Mouse (Mus musculus) cerebellum, adult 8-10 months (tissue): ENCODE measurements around the gene Stk4.

ENCODE experiments used
- DNase-seq: peaks from one replicate; pipeline ENCODE4 v3.0.0; 2022

The Stk4 gene

GRCm38 (mm10) chr2:164081577-164081976, 11.5 kb downstream of the Stk4 start:
- DNase-seq = no peak

DNA sequence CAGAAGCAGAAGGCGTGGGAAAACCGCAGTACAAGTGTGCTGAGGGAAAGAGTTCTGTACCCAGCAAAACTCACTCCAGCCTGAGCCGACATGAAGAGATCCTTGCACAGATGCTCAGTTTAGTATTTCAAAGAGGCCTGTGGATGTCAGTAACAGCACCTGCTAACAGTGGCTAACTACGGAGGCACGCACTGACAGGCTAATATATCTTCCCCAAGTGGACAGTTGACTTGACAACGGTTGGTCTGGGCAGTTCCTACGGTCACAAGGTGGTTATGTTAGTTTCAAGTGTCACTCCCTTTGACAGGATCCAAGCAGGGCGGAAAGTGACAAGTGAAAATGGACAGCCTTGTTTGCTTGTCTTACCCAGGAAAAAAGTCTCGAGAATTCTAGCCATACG, 12.1 kb downstream of the Stk4 start:
- no peak for DNase-seq

- DNase-seq = no peak
Observed at GRCm38 (mm10) chr2:164083609-164084341, 13.7 kb downstream of the Stk4 start.

DNA sequence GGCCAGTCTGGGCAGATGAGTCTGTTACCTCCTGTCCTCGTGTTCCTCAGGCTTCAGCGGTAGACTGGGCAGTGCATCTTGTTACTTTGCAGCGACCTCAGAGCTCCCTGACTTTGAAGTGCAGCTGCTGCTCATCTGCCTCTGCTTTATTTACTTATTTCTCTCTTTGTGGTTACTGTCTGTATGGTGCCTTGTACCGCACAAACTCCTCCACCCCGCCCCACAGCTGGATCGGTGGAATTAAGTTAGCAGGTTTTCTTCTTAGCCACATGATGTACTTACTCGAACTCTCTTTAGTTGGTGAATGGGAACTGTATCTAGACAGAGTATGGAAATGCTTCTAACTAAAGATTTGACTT, 14.2 kb downstream of the Stk4 start:
- no peak for DNase-seq

DNA sequence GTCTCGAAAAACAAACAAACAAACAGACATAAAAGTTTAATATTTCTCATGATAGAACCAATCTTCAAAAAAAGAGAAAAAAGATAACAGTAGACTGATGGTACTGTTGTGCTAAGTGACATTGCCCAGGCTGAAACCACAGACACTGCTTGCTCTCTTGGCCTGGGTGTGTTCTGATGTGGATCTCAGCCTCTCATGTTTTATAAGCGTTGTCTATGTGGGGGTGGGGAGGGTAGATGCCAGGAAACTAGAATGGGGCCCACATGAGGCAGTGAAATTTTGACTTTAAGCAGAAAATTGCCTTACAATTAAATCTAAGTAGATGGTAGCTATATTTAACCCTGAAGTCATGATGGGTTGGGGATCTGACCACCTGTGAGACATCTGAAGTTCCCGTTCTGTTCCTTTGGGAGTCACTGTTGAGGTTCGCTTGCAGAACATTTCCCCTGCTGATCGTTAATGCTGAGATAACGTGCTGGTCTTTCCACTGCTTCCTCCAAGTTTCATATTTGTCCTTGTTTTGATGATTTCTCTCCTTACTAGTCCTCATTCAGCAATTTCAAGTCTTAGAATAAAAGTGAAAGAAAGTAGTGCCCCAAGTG, 17.4 kb downstream of the Stk4 start:
- DNase-seq = no peak

- no peak for DNase-seq
Observed at GRCm38 (mm10) chr2:164089508-164089907, 19.4 kb downstream of the Stk4 start.

- DNase-seq = no peak
Observed at GRCm38 (mm10) chr2:164094152-164094551, 24.0 kb downstream of the Stk4 start.

DNA sequence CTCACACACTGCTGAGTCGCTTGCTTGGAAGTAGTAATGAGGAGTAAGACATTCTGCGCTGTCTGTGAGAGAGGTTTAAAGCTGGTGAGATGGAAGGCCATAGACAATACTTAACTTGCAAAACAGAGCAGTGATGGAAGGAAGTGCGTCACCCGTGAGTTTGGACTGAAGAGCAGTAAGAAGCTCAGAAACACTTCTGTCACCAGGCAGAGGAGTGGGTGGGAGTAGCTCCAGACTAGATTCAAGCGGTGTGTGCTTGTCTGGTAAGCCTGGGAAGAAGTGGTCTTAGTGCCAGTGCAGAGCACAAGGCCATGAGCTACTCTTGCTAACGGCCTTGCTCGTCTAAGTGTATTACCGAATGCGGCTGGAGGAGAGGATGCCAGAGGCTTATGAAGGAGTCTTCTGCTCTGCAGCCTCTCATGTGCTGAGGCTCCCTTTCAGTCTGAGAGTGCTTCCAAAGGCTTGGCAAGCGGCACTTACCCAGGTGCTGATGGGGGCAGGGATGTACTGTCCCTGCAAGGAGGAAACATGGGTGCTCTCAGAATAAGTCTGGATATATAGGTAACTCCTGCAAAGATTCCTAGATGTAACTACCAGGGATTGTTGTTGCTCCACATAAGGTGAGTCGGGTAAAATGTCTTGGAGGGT, 28.6 kb downstream of the Stk4 start:
- peak; percentile 50 for DNase-seq

DNA sequence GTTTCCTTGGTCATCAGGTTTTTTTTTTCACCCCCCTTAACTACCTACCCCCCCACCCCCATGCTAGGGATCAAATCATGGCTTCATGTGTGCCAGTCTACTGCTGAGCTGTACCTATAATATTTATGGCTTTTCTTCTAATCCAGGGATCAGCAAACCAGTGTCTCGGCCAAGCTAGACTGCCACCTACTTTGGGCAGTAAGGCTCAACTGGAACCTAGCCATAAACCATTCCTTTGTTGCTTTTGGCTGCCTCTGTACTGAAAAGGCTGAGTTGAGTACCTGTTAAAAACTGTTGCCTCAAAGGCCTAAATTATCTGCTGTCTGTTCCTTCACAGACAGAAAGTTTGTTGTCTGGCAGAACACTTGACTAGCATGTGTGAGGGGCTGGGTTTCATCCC, 31.8 kb downstream of the Stk4 start:
- DNase-seq = no peak

- no peak for DNase-seq
Observed at GRCm38 (mm10) chr2:164102366-164102765, 32.2 kb downstream of the Stk4 start.

DNA sequence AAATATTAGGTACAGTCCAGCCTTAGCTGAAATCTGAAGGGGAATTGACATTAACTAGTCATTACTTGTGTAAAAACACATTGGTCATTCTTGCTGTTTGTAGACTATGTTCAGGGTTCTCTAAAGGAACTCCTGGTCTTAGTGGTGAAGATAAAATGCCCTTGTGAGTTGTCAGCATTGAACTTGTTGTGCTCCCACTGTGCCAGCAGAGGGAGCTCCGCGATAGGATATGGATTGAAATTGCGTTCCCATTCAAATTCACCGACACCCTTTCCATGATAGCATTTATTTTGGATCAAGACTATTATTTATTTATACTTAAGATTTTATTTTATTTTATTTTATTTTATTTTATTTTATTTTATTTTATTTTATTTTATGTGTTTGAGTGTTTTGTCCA, 33.4 kb downstream of the Stk4 start:
- DNase-seq = peak; percentile 60

DNA sequence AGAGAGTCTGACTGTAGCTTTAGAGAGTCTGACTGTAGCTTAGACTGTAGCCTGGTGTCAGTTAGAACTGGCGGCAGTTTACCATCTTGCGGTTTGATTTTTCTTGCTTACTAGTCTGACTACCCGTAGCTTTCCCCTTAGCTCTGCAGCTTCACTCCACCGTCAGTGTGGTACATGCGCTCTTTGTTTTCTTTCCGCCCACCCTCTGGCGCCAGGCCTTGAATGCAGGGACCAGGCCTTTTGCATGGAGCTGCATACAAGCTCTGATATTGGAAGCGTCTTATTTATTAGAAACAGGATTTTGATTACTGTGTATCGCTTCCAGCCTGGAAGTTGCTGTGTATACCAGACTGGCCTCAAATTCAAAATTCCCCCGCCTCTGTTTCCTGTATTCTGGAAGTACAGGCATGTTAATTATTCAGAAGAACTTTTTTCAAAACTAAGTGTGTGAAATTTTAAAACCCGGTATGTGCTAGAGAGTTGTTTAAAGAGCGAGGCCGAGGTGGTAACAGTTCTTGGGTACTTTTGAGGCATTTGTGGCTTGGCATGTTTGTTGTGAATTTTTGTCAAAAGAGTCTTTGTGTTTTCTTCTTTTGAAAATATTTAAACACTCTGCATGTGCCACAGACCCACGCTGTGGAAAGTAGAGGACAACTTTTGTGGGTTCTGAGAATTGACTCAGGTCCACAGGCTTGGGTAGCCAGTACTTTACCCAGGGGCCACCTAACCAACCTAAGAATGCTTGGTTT, 36.3 kb downstream of the Stk4 start:
- no peak for DNase-seq

DNA sequence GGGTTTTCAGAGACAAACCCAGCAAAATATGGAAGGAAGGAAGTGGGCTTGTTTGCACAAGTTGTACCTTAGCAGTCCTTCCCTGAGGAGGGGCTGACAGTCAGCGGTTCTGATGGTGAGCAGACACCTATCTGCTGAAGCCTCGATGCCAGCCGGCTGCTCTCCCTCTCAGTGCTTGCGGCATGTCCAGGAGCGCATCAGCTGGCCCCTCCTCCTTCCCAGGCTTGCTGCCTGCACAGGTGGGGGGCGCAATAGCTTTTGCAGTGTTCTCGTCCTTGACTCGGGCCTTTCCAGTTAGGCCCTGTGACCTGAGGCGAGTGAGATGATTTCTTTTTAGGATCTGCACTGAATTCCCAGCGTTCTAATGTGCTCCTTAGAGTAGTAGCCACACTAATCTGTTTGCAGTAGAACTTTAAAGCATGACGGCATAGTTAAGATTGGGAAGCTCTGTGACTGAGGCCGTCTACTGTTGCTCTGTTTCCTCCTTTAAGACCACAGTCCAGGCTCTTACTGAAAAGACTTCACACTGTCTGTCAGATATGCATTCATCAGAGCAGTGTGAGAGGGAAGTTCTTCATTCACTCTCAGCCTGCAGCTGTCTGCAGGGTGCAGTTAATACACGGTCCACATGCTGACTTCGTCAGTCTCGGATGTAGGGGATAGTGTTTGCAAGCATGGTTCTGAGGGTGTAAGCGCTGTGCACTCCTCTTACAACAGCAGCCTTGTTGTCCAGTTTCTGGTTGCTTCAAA, 37.2 kb downstream of the Stk4 start:
- DNase-seq = no peak

- DNase-seq = no peak
Observed at GRCm38 (mm10) chr2:164108501-164108900, 38.4 kb downstream of the Stk4 start.

- no peak for DNase-seq
Observed at GRCm38 (mm10) chr2:164111546-164111945, 41.4 kb downstream of the Stk4 start.

- DNase-seq = no peak
Observed at GRCm38 (mm10) chr2:164114051-164114450, 43.9 kb downstream of the Stk4 start.

DNA sequence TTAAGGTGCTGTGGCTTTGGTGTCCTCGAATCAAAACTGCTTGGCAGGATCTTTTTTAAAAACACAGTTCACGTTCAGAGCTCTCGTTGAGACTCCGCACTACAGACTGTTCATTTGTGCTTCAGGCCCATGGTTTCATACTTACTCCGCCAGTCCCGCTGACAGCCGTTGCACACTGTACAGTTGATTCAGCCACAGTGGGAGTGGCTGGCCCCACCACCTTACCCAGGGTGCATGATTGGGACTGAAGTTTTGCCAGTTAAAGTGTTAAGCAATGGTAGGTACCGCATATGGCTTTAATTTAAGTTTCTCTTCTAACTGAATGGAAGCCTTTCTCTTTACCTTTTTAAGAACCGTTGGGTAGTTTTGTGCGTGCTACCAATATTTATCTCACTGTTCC, 45.4 kb downstream of the Stk4 start:
- DNase-seq = no peak

GRCm38 (mm10) chr2:164119503-164119902, 49.4 kb downstream of the Stk4 start:
- DNase-seq = no peak

GRCm38 (mm10) chr2:164123169-164123766, 53.1 kb downstream of the Stk4 start:
- DNase-seq = no peak

- peak; percentile 31 for DNase-seq
Observed at GRCm38 (mm10) chr2:164126533-164126955, 56.4 kb downstream of the Stk4 start.

- no peak for DNase-seq
Observed at GRCm38 (mm10) chr2:164127297-164127696, 57.2 kb downstream of the Stk4 start.
